Mouse (Mus musculus) MEL-GATA-1-ER (cell line): Measurements from ENCODE around the gene Pif1.

ENCODE experiments used
- DNase-seq: peaks from one replicate; pipeline ENCODE4 v3.0.0-alpha.2; 2012; ENCODE audit warnings: low read depth; ENCODE audit errors: extremely low read depth

The Pif1 gene

GRCm38 (mm10) chr9:65636926-65637325 is 50.0 kb downstream of the Pif1 start:
- DNase-seq: no peak

GRCm38 (mm10) chr9:65639065-65639464 is 52.1 kb downstream of the Pif1 start:
- no peak for DNase-seq

- no peak for DNase-seq
Observed at GRCm38 (mm10) chr9:65640838-65641410, 54.0 kb downstream of the Pif1 start.

- DNase-seq: no peak
Observed at GRCm38 (mm10) chr9:65641446-65642052, 54.6 kb downstream of the Pif1 start.

GRCm38 (mm10) chr9:65642546-65642945 is 55.6 kb downstream of the Pif1 start:
- DNase-seq: no peak

GRCm38 (mm10) chr9:65644960-65645359 is 58.0 kb downstream of the Pif1 start:
- DNase-seq: no peak
